20 mouse cellular contexts compared by ENCODE assay signal in the genomic region with DNA sequence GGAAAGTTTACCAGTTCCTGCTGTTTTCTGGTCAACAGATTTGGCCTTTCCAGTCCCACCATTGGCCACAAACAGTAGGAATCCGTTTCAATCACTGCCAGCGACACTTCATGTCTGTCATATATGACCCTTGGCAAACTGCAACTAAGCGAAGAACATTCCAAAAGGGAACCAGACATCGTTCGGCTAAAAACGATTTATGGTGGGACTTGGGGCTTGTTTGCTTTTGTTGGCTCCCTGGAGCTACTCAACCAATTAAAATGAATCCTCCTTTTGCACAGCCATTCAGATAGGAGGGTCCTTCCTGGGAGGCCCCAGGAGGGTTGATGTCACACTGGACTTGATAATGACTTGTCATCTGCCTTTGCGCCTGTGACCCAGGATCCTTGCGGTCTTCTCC.
DNase-seq lines count a peak whose midpoint lies in the region; ATAC-seq and TF ChIP-seq lines count a peak whose summit lies in the region.
"Had no signal": no experiment of that assay in that cellular context is flagged by ENCODE, and none has a peak within 500 bp of the region (broad histone marks: within the 10 kb centered on the region; RNA-seq: fewer than 3 reads in every experiment).

No protein-coding gene starts in this region.

- 51% methylated on average over 8 of the region's 8 CpGs for WGBS in embryonic facial prominence, embryonic 12.5 days
- WGBS in kidney, embryonic 16.5 days, result 25% methylated on average over 8 of the region's 8 CpGs
- WGBS in lung, embryonic 16.5 days, result 40% methylated on average over 8 of the region's 8 CpGs
- WGBS in liver, embryonic 12.5 days (ENCODE audit: insufficient replicate concordance), result 64% methylated on average over 8 of the region's 8 CpGs

- peak; percentile 16 for DNase-seq in embryo, embryonic 10 days (ENCODE audit: low spot score)
- DNase-seq in heart, adult 18-20 months, result no peak
- no peak for DNase-seq in layer of hippocampus, adult 2 months (ENCODE audit: low spot score in 2 of 2)
- no peak for DNase-seq in ovary, postnatal 10 days (ENCODE audit: low spot score)
- DNase-seq: adrenal gland, postnatal 10 days; cerebellum, adult 11-12 months; heart, adult 2 months; thymus, adult 2 months had no signal

- H3K9ac ChIP-seq in embryonic facial prominence, embryonic 12.5 days, result no peak overlapping the region
- no peak overlapping the region for H3K9ac ChIP-seq in kidney, embryonic 16.5 days (replicated peaks; ENCODE audit: low read length)
- H3K9ac ChIP-seq in lung, embryonic 16.5 days (ENCODE audit: low read length), result no peak overlapping the region
- H3K9ac ChIP-seq in liver, embryonic 12.5 days, result no peak overlapping the region
- H3K9ac ChIP-seq: heart, embryonic 15.5 days; limb, embryonic 12.5 days; liver, embryonic 15.5 days; neural tube, embryonic 12.5 days; stomach, embryonic 15.5 days had no signal

- H3K4me1 ChIP-seq in embryonic facial prominence, embryonic 12.5 days, result 0 out of 2 replicates have a peak, but pooled peaks cover 7% of the 10 kb centered on the region
- peaks cover 10% of the 10 kb centered on the region; the same call in 1 of the 2 replicates for H3K4me1 ChIP-seq in kidney, embryonic 16.5 days (ENCODE audit: insufficient read depth, low read length)
- no peaks in the 10 kb centered on the region; the same call in 1 of the 2 replicates for H3K4me1 ChIP-seq in lung, embryonic 16.5 days (replicated peaks; ENCODE audit: control insufficient read depth, insufficient read depth, low read length)
- no peaks in the 10 kb centered on the region for H3K4me1 ChIP-seq in liver, embryonic 12.5 days
- H3K4me1 ChIP-seq: heart, embryonic 15.5 days; liver, embryonic 15.5 days; neural tube, embryonic 12.5 days; stomach, embryonic 15.5 days had no signal

- H3K4me2 ChIP-seq in embryonic facial prominence, embryonic 12.5 days (replicated peaks), result no peak overlapping the region
- H3K4me2 ChIP-seq in kidney, embryonic 16.5 days (replicated peaks; ENCODE audit: low read depth, low read length), result no peak overlapping the region
- H3K4me2 ChIP-seq in lung, embryonic 16.5 days (ENCODE audit: low read depth, low read length), result no peak overlapping the region
- no peak overlapping the region for H3K4me2 ChIP-seq in liver, embryonic 12.5 days
- H3K4me2 ChIP-seq: heart, embryonic 15.5 days; limb, embryonic 12.5 days; liver, embryonic 15.5 days; neural tube, embryonic 12.5 days; stomach, embryonic 15.5 days had no signal

- no peak overlapping the region for H3K4me3 ChIP-seq in embryonic facial prominence, embryonic 12.5 days
- no peak overlapping the region for H3K4me3 ChIP-seq in kidney, embryonic 16.5 days (ENCODE audit: low read length)
- no peak overlapping the region for H3K4me3 ChIP-seq in lung, embryonic 16.5 days (ENCODE audit: low read length)
- no peak overlapping the region for H3K4me3 ChIP-seq in liver, embryonic 12.5 days
- no peak overlapping the region for H3K4me3 ChIP-seq in layer of hippocampus, adult 2 months
- H3K4me3 ChIP-seq: heart, adult 2 months; heart, embryonic 15.5 days; hindbrain, embryonic 10.5 days; limb, embryonic 12.5 days; liver, embryonic 15.5 days; neural tube, embryonic 12.5 days; stomach, embryonic 15.5 days had no signal

- no peaks in the 10 kb centered on the region for H3K27me3 ChIP-seq in embryonic facial prominence, embryonic 12.5 days
- H3K27me3 ChIP-seq in kidney, embryonic 16.5 days (ENCODE audit: insufficient read depth, low read length), result no peaks in the 10 kb centered on the region
- no peaks in the 10 kb centered on the region for H3K27me3 ChIP-seq in lung, embryonic 16.5 days (ENCODE audit: control insufficient read depth, insufficient read depth, low read depth, low read length)
- H3K27me3 ChIP-seq in liver, embryonic 12.5 days (replicated peaks), result no peaks in the 10 kb centered on the region
- H3K27me3 ChIP-seq: CH12.LX; heart, embryonic 15.5 days; limb, embryonic 12.5 days; liver, embryonic 15.5 days; neural tube, embryonic 12.5 days; stomach, embryonic 15.5 days had no signal

- no peak for TF ChIP-seq CTCF in layer of hippocampus, adult 2 months (conservative IDR thresholded peaks at IDR 0.05)

- H3K9me3 ChIP-seq in embryonic facial prominence, embryonic 12.5 days, result no peaks in the 10 kb centered on the region
- no peaks in the 10 kb centered on the region for H3K9me3 ChIP-seq in kidney, embryonic 16.5 days (ENCODE audit: low read length)
- H3K9me3 ChIP-seq in lung, embryonic 16.5 days (ENCODE audit: control insufficient read depth, low read length), result no peaks in the 10 kb centered on the region
- H3K9me3 ChIP-seq in liver, embryonic 12.5 days (replicated peaks), result no peaks in the 10 kb centered on the region
- H3K9me3 ChIP-seq: heart, embryonic 15.5 days; hindbrain, embryonic 10.5 days; limb, embryonic 12.5 days; liver, embryonic 15.5 days; neural tube, embryonic 12.5 days; stomach, embryonic 15.5 days had no signal

- H3K27ac ChIP-seq in embryonic facial prominence, embryonic 12.5 days, result 0 out of 2 replicates have a peak overlapping the region, but pooled peaks have one; percentile 41
- H3K27ac ChIP-seq in kidney, embryonic 16.5 days (ENCODE audit: low read length), result no peak overlapping the region
- no peak overlapping the region for H3K27ac ChIP-seq in lung, embryonic 16.5 days (ENCODE audit: low read length)
- no peak overlapping the region for H3K27ac ChIP-seq in liver, embryonic 12.5 days
- no peak overlapping the region for H3K27ac ChIP-seq in layer of hippocampus, adult 2 months
- H3K27ac ChIP-seq: heart, adult 2 months; heart, embryonic 15.5 days; hindbrain, embryonic 10.5 days; limb, embryonic 12.5 days; liver, embryonic 15.5 days; neural tube, embryonic 12.5 days; stomach, embryonic 15.5 days had no signal

- H3K36me3 ChIP-seq in embryonic facial prominence, embryonic 12.5 days, result no peaks in the 10 kb centered on the region
- H3K36me3 ChIP-seq in kidney, embryonic 16.5 days (ENCODE audit: insufficient read depth, low read length), result no peaks in the 10 kb centered on the region
- H3K36me3 ChIP-seq in lung, embryonic 16.5 days (ENCODE audit: control insufficient read depth, insufficient read depth, low read length), result no peaks in the 10 kb centered on the region
- no peaks in the 10 kb centered on the region for H3K36me3 ChIP-seq in liver, embryonic 12.5 days
- H3K36me3 ChIP-seq: heart, embryonic 15.5 days; hindbrain, embryonic 10.5 days; limb, embryonic 12.5 days; liver, embryonic 15.5 days; neural tube, embryonic 12.5 days; stomach, embryonic 15.5 days had no signal

- no peak for ATAC-seq in embryonic facial prominence, embryonic 12.5 days (ENCODE audit: insufficient number of reproducible peaks, insufficient read depth, low FRiP score, low TSS enrichment)
- peak; percentile 82; the same call in 1 of the 2 replicates for ATAC-seq in kidney, embryonic 16.5 days (ENCODE audit: low FRiP score, low TSS enrichment)
- ATAC-seq in lung, embryonic 16.5 days (ENCODE audit: low read depth), result peak; percentile 82
- ATAC-seq in liver, embryonic 12.5 days, result no peak
- ATAC-seq: forebrain, embryonic 14.5 days had no signal

Comparison
In these comparisons a context has a peak if more than half of its experiments do, and no peak if none do; other contexts are left out.
1. ATAC-seq: peak in kidney, embryonic 16.5 days (single experiment) and lung, embryonic 16.5 days (single experiment); none in embryonic facial prominence, embryonic 12.5 days (single experiment) and liver, embryonic 12.5 days (single experiment).